Comparison of ENCODE assay signal across 27 mouse cellular contexts in genomic region chrX:57787615-57788014, GRCm38 (mm10).
DNase-seq lines count a peak whose midpoint lies in the region; ATAC-seq and TF ChIP-seq lines count a peak whose summit lies in the region.
"Had no signal": no experiment of that assay in that cellular context is flagged by ENCODE, and none has a peak within 500 bp of the region (broad histone marks: within the 10 kb centered on the region; RNA-seq: fewer than 3 reads in every experiment).

No protein-coding gene starts in this region.

- no peak overlapping the region for H3K4me2 ChIP-seq in hindbrain, embryonic 16.5 days (ENCODE audit: low read length)
- H3K4me2 ChIP-seq in hindbrain, embryonic 13.5 days, result no peak overlapping the region
- H3K4me2 ChIP-seq: embryonic facial prominence, embryonic 15.5 days; forebrain, embryonic 12.5 days; kidney, embryonic 15.5 days; limb, embryonic 12.5 days; liver, embryonic 15.5 days; lung, embryonic 14.5 days; stomach, embryonic 15.5 days had no signal

- TF ChIP-seq CTCF in layer of hippocampus, adult 2 months (conservative IDR thresholded peaks at IDR 0.05), result no peak

- H3K27me3 ChIP-seq in hindbrain, embryonic 16.5 days (replicated peaks; ENCODE audit: control insufficient read depth, insufficient read depth, low read length), result no peaks in the 10 kb centered on the region
- H3K27me3 ChIP-seq in hindbrain, embryonic 13.5 days, result no peaks in the 10 kb centered on the region
- H3K27me3 ChIP-seq: embryonic facial prominence, embryonic 15.5 days; forebrain, embryonic 12.5 days; kidney, embryonic 15.5 days; limb, embryonic 12.5 days; liver, embryonic 15.5 days; stomach, embryonic 15.5 days had no signal

- ATAC-seq in hindbrain, embryonic 16.5 days, result peak; percentile 60; the same call in 1 of the 2 replicates
- ATAC-seq in hindbrain, embryonic 13.5 days (ENCODE audit: low FRiP score), result no peak
- ATAC-seq: forebrain, postnatal 0 days; midbrain, embryonic 16.5 days had no signal

- H3K27ac ChIP-seq in hindbrain, embryonic 16.5 days (ENCODE audit: low read depth, low read length), result no peak overlapping the region
- no peak overlapping the region for H3K27ac ChIP-seq in hindbrain, embryonic 13.5 days
- no peak overlapping the region for H3K27ac ChIP-seq in layer of hippocampus, adult 2 months
- H3K27ac ChIP-seq: embryonic facial prominence, embryonic 10.5 days; embryonic facial prominence, embryonic 15.5 days; forebrain, embryonic 12.5 days; kidney, embryonic 15.5 days; limb, embryonic 12.5 days; liver, embryonic 15.5 days; midbrain, embryonic 10.5 days; stomach, embryonic 15.5 days had no signal

- no peaks in the 10 kb centered on the region for H3K36me3 ChIP-seq in hindbrain, embryonic 16.5 days (ENCODE audit: control insufficient read depth, insufficient read depth, low read length)
- H3K36me3 ChIP-seq in hindbrain, embryonic 13.5 days, result no peaks in the 10 kb centered on the region
- H3K36me3 ChIP-seq: embryonic facial prominence, embryonic 10.5 days; embryonic facial prominence, embryonic 15.5 days; forebrain, embryonic 12.5 days; G1E; kidney, embryonic 15.5 days; limb, embryonic 12.5 days; liver, embryonic 15.5 days; midbrain, embryonic 10.5 days; stomach, embryonic 15.5 days had no signal

- H3K4me3 ChIP-seq in hindbrain, embryonic 16.5 days (ENCODE audit: low read length), result no peak overlapping the region
- H3K4me3 ChIP-seq in hindbrain, embryonic 13.5 days, result no peak overlapping the region
- no peak overlapping the region for H3K4me3 ChIP-seq in layer of hippocampus, adult 2 months
- H3K4me3 ChIP-seq: embryonic facial prominence, embryonic 10.5 days; embryonic facial prominence, embryonic 15.5 days; forebrain, embryonic 12.5 days; kidney, embryonic 15.5 days; limb, embryonic 12.5 days; liver, embryonic 15.5 days; midbrain, embryonic 10.5 days; stomach, embryonic 15.5 days had no signal

- WGBS in hindbrain, embryonic 16.5 days, result 50% methylated on average over 1 of the region's 1 CpGs
- WGBS in hindbrain, embryonic 13.5 days, result 79% methylated on average over 1 of the region's 1 CpGs

- H3K9me3 ChIP-seq in hindbrain, embryonic 16.5 days (ENCODE audit: control insufficient read depth, low read length), result no peaks in the 10 kb centered on the region
- no peaks in the 10 kb centered on the region for H3K9me3 ChIP-seq in hindbrain, embryonic 13.5 days
- H3K9me3 ChIP-seq: embryonic facial prominence, embryonic 10.5 days; embryonic facial prominence, embryonic 15.5 days; forebrain, embryonic 12.5 days; G1E; kidney, embryonic 15.5 days; limb, embryonic 12.5 days; liver, embryonic 15.5 days; midbrain, embryonic 10.5 days; stomach, embryonic 15.5 days had no signal

- H3K9ac ChIP-seq in hindbrain, embryonic 16.5 days (ENCODE audit: low read depth, low read length), result no peak overlapping the region
- H3K9ac ChIP-seq in hindbrain, embryonic 13.5 days, result no peak overlapping the region
- H3K9ac ChIP-seq: embryonic facial prominence, embryonic 15.5 days; forebrain, embryonic 12.5 days; forebrain, postnatal 0 days; kidney, embryonic 15.5 days; limb, embryonic 12.5 days; liver, embryonic 15.5 days; lung, embryonic 14.5 days; stomach, embryonic 15.5 days had no signal

- H3K4me1 ChIP-seq in hindbrain, embryonic 16.5 days (ENCODE audit: control insufficient read depth, insufficient read depth, low read depth, low read length), result no peaks in the 10 kb centered on the region
- H3K4me1 ChIP-seq in hindbrain, embryonic 13.5 days (replicated peaks), result no peaks in the 10 kb centered on the region
- H3K4me1 ChIP-seq: embryonic facial prominence, embryonic 10.5 days; embryonic facial prominence, embryonic 15.5 days; forebrain, embryonic 12.5 days; kidney, embryonic 15.5 days; limb, embryonic 12.5 days; liver, embryonic 15.5 days; stomach, embryonic 15.5 days had no signal

- DNase-seq in cerebellum, adult 11-12 months, result peak; percentile 82
- DNase-seq in cerebellum, adult 9-11 months, result peak; percentile 83
- DNase-seq in thymus, adult 18-20 months, result no peak
- DNase-seq in frontal cortex, adult 2 months (ENCODE audit: extremely low spot score in 1 of 2, low spot score in 1 of 2), result no peak
- no peak for DNase-seq in layer of hippocampus, adult 2 months (ENCODE audit: low spot score in 2 of 2)
- DNase-seq: adrenal gland, adult 8-10 months; forebrain, postnatal 0 days; gastrocnemius, postnatal 14 days; heart, postnatal 14 days; kidney, adult 11 months; kidney, postnatal 36 days; layer of hippocampus, postnatal 36 days; lung, embryonic 14.5 days; right cerebral cortex, postnatal 25 days; thymus, postnatal 25 days had no signal

Comparison
In these comparisons a context has a peak if more than half of its experiments do, and no peak if none do; other contexts are left out.
1. DNase-seq: peak in cerebellum, adult 11-12 months (single experiment) and cerebellum, adult 9-11 months (single experiment); none in thymus, adult 18-20 months (0 of 2), frontal cortex, adult 2 months (0 of 2) and layer of hippocampus, adult 2 months (0 of 2).